Mouse (Mus musculus) brain, embryonic 18.5 days (tissue): ENCODE results near the gene Xrn1.
"Not testable (repeated sequence)": the region's sequence is repeated elsewhere in the genome, so short reads cannot be mapped to it uniquely, and the experiment has no call there.

ENCODE experiments used
- DNase-seq: peaks from one replicate; pipeline ENCODE4 v3.0.0-alpha.2; 2012; ENCODE audit warnings: low read depth, low spot score

Xrn1 gene

DNA sequence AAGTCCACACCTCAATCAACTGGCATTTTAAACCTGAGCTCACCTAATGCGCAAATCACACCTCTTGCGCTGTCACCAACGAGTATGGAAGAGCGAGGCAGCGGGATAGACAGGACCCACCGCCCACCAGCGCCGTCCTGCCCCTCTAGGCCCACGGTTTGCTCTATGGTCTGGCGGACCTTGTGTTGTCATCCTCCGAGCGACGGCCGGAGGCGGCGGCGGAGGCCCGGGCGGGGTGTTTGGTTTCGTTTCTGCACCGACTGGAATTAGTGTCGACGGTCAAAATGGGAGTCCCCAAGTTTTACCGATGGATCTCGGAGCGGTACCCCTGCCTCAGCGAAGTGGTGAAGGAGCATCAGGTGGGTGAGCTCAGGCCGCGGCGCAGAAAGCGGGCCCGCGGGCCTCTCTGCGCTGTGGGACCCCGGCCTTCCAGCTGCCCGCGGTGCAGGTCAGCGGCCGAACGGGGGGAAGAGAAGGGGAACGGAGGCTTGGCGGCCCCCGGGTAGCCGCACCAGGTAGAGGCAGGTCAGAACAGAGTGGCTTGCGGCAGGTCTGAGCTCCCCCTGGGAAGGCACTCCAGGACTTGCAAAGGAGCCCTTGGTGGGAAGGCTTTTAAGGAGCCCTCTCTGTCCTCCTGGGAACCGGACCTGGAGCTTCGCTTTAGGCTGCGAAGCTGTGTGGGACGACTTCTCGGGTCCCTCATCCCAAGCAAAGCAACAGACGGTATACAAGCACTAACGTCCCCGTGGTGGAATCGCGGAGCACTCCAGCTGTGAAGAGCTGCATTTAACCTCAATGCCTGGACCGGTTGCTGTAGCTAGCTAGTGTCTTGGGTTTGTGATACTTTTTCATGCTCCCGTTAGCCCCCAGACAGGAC, at the start of gene Xrn1:
Xrn1 (plus strand) TSS at position 176 of the 877 bp plus-strand sequence.
- DNase-seq = peak; percentile 84

GRCm38 (mm10) chr9:95932855-95933254, 21.7 kb upstream of the Xrn1 start:
- DNase-seq = no peak

DNA sequence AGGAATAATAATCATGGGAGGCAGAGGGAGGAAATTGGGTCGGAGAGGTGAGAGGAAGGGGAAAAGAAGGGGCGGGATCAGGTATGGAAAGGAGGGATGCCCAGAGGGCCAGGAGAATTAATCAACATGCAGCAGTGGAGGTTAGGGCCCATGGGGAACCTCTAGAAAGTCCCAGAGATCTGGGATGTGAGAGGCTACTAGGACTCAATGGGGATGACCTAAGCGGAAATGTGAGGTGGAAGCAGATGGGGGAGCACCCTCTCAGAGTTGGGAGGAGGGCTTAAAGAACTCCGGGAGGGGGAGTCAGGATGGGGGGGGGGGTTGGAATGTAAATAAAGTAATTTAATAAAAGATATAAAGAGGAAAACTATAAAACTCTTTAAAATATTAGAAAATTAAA, 902 bp upstream of the Xrn1 start:
- no peak for DNase-seq

GRCm38 (mm10) chr9:95954226-95954584, 355 bp upstream of the Xrn1 start:
- peak; percentile 57 for DNase-seq

GRCm38 (mm10) chr9:95957611-95958010, 3.1 kb downstream of the Xrn1 start:
- no peak for DNase-seq

- DNase-seq = no peak
These were observed 3.6 kb downstream of the Xrn1 start for GRCm38 (mm10) chr9:95958041-95958730.

GRCm38 (mm10) chr9:95958731-95959105, 4.2 kb downstream of the Xrn1 start:
- DNase-seq = not testable (repeated sequence)

GRCm38 (mm10) chr9:95959246-95959645, 4.7 kb downstream of the Xrn1 start:
- no peak for DNase-seq

GRCm38 (mm10) chr9:95959732-95960428, 5.3 kb downstream of the Xrn1 start:
- DNase-seq = no peak

DNA sequence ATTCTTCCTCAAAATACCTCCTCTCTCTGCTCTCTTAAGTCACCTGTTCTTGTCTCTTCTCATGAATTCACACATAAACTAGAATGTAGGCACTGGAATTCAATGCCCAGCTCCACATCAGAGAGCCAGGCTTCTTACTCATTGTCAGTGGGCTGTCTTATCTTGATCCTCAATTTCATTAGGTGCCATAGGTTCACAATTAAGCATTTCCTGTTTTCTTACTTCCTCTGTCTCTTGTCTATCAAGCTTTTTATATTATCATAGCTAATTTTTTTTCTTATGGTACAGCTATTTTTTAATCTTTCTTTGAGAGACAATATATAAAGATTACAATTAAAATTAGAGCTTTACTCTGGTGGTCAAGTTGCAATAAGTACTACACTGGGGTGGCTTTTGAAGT, 6.5 kb downstream of the Xrn1 start:
- no peak for DNase-seq

DNA sequence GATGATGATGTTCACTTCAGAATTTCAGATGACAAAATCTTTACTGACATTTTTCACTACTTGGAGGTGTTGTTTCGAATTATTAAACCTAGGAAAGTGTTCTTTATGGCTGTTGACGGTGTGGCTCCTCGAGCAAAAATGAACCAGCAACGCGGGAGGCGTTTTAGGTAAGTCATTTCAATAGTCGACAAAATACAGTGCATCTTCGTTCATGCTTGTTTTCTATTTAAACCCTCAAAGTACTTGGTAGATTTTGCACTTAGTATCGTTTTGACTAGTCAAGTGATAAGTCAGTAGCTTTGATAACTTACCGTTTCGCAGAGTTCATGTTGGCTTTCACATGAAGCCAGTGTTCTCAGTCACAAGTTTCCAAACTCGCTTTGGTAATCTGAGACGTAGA, 9.5 kb downstream of the Xrn1 start:
- DNase-seq = no peak

DNA sequence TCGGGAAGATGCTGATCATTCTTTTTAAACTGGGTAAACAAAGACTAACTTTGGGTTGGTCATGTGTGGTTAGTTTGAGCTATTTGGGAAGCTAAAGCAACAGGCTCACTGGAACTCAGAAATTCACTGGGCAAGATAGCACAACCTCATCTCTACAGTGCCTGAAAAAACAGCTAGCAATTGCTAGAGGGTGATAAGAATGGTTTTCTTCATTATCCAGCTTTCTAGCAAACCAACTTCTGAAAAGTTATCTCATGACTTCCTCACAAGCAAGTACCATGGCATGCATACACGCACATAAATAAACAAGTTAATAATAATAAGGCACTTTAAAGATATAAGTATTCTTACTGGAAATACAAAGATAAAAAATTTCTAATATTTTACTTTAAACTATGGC, 23.7 kb downstream of the Xrn1 start:
- DNase-seq = no peak

- DNase-seq = no peak
These were observed 25.3 kb downstream of the Xrn1 start for GRCm38 (mm10) chr9:95979896-95980295.

- no peak for DNase-seq
These were observed 37.7 kb downstream of the Xrn1 start for GRCm38 (mm10) chr9:95992255-95992654.

GRCm38 (mm10) chr9:96004455-96004854, 49.9 kb downstream of the Xrn1 start:
- no peak for DNase-seq

DNA sequence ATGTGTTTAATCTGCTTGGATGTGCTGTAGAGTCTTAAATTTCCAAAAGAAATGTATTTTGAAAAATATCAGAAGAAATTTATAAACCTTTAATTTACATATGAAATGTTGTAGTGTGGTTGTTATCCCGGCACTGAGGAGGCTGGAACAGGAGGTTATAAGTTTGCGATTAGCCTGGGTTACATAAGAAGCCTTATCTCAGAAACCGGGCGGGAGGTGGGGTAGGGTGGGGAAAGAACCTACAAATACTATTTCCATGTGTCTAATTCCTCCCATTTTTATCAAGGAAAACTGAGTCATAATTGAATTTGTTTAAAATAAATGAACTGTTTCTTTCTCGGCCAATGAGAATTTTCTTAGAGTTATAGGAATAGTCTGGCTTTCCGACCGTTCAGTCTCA, 56.1 kb downstream of the Xrn1 start:
- DNase-seq = no peak

DNA sequence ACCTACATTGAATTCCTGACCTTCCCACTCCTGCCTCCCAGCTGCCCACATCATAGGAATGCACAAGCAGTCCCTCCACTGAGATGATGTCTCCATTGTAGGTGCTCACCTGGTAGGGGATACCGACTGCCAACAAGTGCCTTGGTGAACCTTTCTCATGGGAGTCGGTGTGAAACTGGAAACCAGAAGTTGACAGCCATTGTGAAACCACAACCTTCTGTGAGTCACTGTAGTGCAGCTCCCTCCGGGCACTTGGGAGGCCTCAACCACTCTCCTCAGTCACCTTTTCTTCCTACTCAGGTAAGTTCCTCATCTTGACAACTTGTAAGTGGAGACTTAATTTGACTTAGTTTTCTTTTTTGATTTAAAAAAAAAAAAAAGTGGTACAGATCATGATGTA, 69.4 kb downstream of the Xrn1 start:
- DNase-seq = no peak

GRCm38 (mm10) chr9:96027913-96028312, 73.4 kb downstream of the Xrn1 start:
- no peak for DNase-seq

GRCm38 (mm10) chr9:96028818-96029217, 74.3 kb downstream of the Xrn1 start:
- no peak for DNase-seq

DNA sequence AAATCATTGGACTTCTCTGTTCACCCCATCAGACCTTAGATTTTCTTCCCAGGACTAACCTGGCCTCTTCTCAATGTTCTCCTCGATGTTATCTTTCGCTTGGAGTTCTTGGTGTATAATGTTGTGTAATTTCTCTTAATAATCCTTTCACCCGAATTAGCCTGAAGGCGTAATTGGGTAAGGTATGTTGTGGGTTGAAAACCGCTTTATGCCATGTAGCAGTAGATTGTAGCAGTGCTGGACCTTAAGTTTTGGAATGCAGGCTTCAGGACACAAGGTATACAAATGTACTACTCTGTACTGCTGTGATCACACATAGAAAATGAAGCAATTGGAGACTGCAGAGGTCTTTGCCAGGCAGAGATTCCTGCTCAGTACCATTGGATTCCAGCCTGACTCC, 75.3 kb downstream of the Xrn1 start:
- DNase-seq = no peak

- DNase-seq = no peak
These were observed 81.0 kb downstream of the Xrn1 start for GRCm38 (mm10) chr9:96035371-96036086.

- no peak for DNase-seq
These were observed 89.7 kb downstream of the Xrn1 start for GRCm38 (mm10) chr9:96044214-96044613.
